Mouse (Mus musculus): ENCODE results near the gene Gm11146. TPM values are rescaled to one million over a fixed set of nuclear protein-coding genes. Genes with fewer than 3 reads are reported as not detected.

Gm11146 gene
- polyA plus RNA-seq, 1 experiment = not detected

DNA sequence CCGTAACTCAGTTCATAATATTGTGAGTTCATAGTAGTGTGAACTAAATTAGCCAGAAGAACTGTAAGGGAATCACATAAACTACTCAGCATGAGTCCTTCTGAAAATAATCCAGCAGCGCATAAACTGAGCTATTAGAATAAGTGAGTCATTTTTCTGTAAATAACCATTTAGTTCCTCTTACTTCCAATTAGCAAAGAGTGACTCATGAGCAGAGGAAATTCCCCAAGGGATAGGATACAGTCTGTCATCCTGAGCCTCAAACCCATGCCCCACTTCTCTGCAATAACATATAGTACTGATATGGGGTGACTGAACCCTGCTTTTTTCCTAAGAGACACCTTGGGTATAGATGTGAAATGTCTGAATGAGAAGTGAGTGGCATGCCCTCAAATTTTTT, 687 bp upstream of the Gm11146 start:
- no peaks in the 10 kb centered on the region for H3K79me3 ChIP-seq (ENCODE audit: low read depth)
- H3K36me3 ChIP-seq (ENCODE audit: control insufficient read depth, insufficient read depth) = peaks cover 3% of the 10 kb centered on the region
- H3K27me3 ChIP-seq (ENCODE audit: control insufficient read depth, insufficient read depth, insufficient read length) = no peaks in the 10 kb centered on the region
- H3K79me2 ChIP-seq (ENCODE audit: control insufficient read depth, insufficient read depth) = peaks cover 13% of the 10 kb centered on the region
- no peak overlapping the region for H3K4me3 ChIP-seq (ENCODE audit: insufficient read depth, poor library complexity, severe bottlenecking)
- TF ChIP-seq USF1 (IDR thresholded peaks at IDR 0.05; ENCODE audit: low read depth) (no peak), MYOD1 (IDR thresholded peaks at IDR 0.05; ENCODE audit: control insufficient read depth, insufficient read length, low read depth) (no peak), FOSL1 (IDR thresholded peaks at IDR 0.05; ENCODE audit: insufficient read depth, low read length, poor library complexity, severe bottlenecking) (peak; percentile 48)
- no peak overlapping the region for H3ac ChIP-seq (ENCODE audit: control insufficient read depth, insufficient read length, low read depth)

DNA sequence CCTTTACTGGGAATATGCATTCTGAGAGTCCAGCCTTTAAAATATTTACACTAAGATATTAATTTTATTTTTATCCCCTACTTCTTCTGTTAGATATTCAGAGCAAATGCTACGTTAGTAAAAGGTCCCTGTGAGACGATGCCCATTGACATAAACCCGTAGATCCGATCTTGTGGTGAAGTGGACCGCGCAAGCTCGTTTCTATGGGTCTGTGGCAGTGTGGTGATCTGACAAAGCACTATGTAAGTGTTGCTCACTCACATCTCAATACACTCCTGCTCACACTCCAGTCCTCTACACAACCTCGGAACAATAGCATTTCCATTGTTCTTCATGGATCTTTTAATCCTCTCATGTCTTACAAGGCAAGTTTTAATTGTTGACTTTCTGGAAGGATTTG, 3.1 kb downstream of the Gm11146 start:
- no peaks in the 10 kb centered on the region for H3K27me3 ChIP-seq (ENCODE audit: control insufficient read depth, insufficient read depth, insufficient read length)
- no peak overlapping the region for H3K4me3 ChIP-seq (ENCODE audit: insufficient read depth, poor library complexity, severe bottlenecking)
- peaks cover 13% of the 10 kb centered on the region for H3K79me2 ChIP-seq (ENCODE audit: control insufficient read depth, insufficient read depth)
- H3K79me3 ChIP-seq (ENCODE audit: low read depth) = peaks cover 5% of the 10 kb centered on the region
- H3K36me3 ChIP-seq (ENCODE audit: control insufficient read depth, insufficient read depth) = peaks cover 3% of the 10 kb centered on the region
- H3ac ChIP-seq (ENCODE audit: control insufficient read depth, insufficient read length, low read depth) = no peak overlapping the region
- TF ChIP-seq MYOD1 (IDR thresholded peaks at IDR 0.05; ENCODE audit: control insufficient read depth, insufficient read length, low read depth) (no peak), USF1 (IDR thresholded peaks at IDR 0.05; ENCODE audit: low read depth) (no peak), CTCF (IDR thresholded peaks at IDR 0.05; ENCODE audit: control insufficient read depth, insufficient read depth, insufficient read length) (no peak), MAX (IDR thresholded peaks at IDR 0.05) (no peak), MYOG (IDR thresholded peaks at IDR 0.05; ENCODE audit: control insufficient read depth, extremely low read depth, insufficient read length) (no peak), FOSL1 (IDR thresholded peaks at IDR 0.05; ENCODE audit: insufficient read depth, low read length, poor library complexity, severe bottlenecking) (no peak), CEBPB (IDR thresholded peaks at IDR 0.05; ENCODE audit: low read depth) (no peak)

DNA sequence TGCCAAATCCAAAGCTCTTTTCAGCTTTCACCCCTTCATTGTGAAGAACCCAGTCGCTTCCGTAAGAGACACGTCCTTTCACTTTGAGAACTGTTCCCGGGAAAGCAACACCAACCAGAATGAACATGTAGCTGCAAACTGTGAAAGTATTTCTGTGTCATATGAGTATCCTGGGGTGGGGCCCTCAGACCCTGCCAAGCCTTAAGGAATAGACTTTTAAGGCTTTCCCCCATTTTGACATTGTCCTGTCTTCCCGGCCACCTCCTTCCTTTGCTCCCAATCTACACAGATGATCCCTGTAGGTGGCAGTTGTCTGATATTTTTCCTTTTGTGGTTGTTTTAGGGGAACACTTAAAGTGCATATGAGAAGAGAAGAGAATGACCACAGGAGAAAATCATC, 5.3 kb downstream of the Gm11146 start:
- no peak for TF ChIP-seq USF1 (IDR thresholded peaks at IDR 0.05; ENCODE audit: low read depth)
- TF ChIP-seq CTCF (IDR thresholded peaks at IDR 0.05; ENCODE audit: control insufficient read depth, insufficient read depth, insufficient read length) = no peak
- TF ChIP-seq MYOG (IDR thresholded peaks at IDR 0.05; ENCODE audit: control insufficient read depth, extremely low read depth, insufficient read length) = no peak
- TF ChIP-seq CEBPB (IDR thresholded peaks at IDR 0.05; ENCODE audit: low read depth) = no peak
- no peak for TF ChIP-seq FOSL1 (IDR thresholded peaks at IDR 0.05; ENCODE audit: insufficient read depth, low read length, poor library complexity, severe bottlenecking)
- TF ChIP-seq MYOD1 (IDR thresholded peaks at IDR 0.05; ENCODE audit: control insufficient read depth, insufficient read length, low read depth) = no peak
- TF ChIP-seq MAX (IDR thresholded peaks at IDR 0.05) = no peak
- no peaks in the 10 kb centered on the region for H3K27me3 ChIP-seq (ENCODE audit: control insufficient read depth, insufficient read depth, insufficient read length)
- peaks cover 3% of the 10 kb centered on the region for H3K36me3 ChIP-seq (ENCODE audit: control insufficient read depth, insufficient read depth)
- H3ac ChIP-seq (ENCODE audit: control insufficient read depth, insufficient read length, low read depth) = no peak overlapping the region
- H3K4me3 ChIP-seq (ENCODE audit: insufficient read depth, poor library complexity, severe bottlenecking) = peak overlapping the region; percentile 31
- H3K79me3 ChIP-seq (ENCODE audit: low read depth) = peaks cover 5% of the 10 kb centered on the region
- peaks cover 13% of the 10 kb centered on the region for H3K79me2 ChIP-seq (ENCODE audit: control insufficient read depth, insufficient read depth)

DNA sequence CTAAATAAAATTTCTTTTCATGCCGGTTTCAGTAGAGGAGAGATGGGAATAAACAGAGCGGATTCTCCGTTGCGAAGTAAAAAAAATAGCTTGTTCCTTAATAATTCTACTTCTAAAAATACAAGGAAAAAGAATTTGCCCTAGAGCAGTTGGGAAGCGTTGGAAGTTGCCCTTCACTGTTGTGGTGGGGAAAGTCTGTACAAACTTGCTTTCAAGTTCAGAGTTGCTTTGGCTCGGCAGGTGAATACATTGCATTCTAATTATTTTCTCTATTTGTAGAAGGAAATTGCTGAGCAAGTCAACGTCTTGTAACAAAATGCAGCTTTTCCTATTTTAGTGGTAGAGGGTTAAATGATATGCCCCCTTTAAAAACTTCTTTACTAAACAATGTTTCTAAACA, 6.2 kb downstream of the Gm11146 start:
- H3ac ChIP-seq (ENCODE audit: control insufficient read depth, insufficient read length, low read depth) = no peak overlapping the region
- H3K36me3 ChIP-seq (ENCODE audit: control insufficient read depth, insufficient read depth) = peaks cover 3% of the 10 kb centered on the region
- H3K79me2 ChIP-seq (ENCODE audit: control insufficient read depth, insufficient read depth) = peaks cover 13% of the 10 kb centered on the region
- H3K4me3 ChIP-seq (ENCODE audit: insufficient read depth, poor library complexity, severe bottlenecking) = peak overlapping the region; percentile 31
- TF ChIP-seq MAX (IDR thresholded peaks at IDR 0.05) (no peak), FOSL1 (IDR thresholded peaks at IDR 0.05; ENCODE audit: insufficient read depth, low read length, poor library complexity, severe bottlenecking) (no peak), CEBPB (IDR thresholded peaks at IDR 0.05; ENCODE audit: low read depth) (no peak), USF1 (IDR thresholded peaks at IDR 0.05; ENCODE audit: low read depth) (no peak), MYOG (IDR thresholded peaks at IDR 0.05; ENCODE audit: control insufficient read depth, extremely low read depth, insufficient read length) (no peak), CTCF (IDR thresholded peaks at IDR 0.05; ENCODE audit: control insufficient read depth, insufficient read depth, insufficient read length) (no peak)
- H3K79me3 ChIP-seq (ENCODE audit: low read depth) = peaks cover 5% of the 10 kb centered on the region
- H3K27me3 ChIP-seq (ENCODE audit: control insufficient read depth, insufficient read depth, insufficient read length) = no peaks in the 10 kb centered on the region

DNA sequence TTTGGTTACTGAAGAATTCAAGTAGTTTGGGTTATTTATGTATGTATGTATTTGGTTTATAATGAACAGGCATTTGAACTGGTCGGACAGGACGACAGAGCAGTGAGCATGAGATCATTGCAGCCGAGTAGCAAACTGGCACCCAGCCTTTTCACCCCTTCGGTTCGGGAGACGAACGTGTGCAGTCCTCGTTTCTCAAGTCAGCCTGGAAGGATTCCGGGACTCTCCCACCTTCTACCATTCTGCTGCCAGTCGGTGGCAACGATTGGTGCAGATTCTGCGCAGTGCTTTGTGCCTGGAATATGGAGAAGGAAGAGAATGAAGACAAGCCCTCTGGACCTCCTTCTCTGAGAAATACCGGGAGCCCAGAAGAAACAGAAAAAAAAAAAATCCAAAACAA, 7.3 kb downstream of the Gm11146 start:
- no peaks in the 10 kb centered on the region for H3K27me3 ChIP-seq (ENCODE audit: control insufficient read depth, insufficient read depth, insufficient read length)
- no peak for TF ChIP-seq CTCF (IDR thresholded peaks at IDR 0.05; ENCODE audit: control insufficient read depth, insufficient read depth, insufficient read length)
- TF ChIP-seq MAX (IDR thresholded peaks at IDR 0.05) = no peak
- no peak for TF ChIP-seq FOSL1 (IDR thresholded peaks at IDR 0.05; ENCODE audit: insufficient read depth, low read length, poor library complexity, severe bottlenecking)
- H3K36me3 ChIP-seq (ENCODE audit: control insufficient read depth, insufficient read depth) = peaks cover 3% of the 10 kb centered on the region
- peaks cover 5% of the 10 kb centered on the region for H3K79me3 ChIP-seq (ENCODE audit: low read depth)
- H3K79me2 ChIP-seq (ENCODE audit: control insufficient read depth, insufficient read depth) = peaks cover 9% of the 10 kb centered on the region
- H3K4me3 ChIP-seq (ENCODE audit: insufficient read depth, poor library complexity, severe bottlenecking) = peak overlapping the region; percentile 31
- peak overlapping the region; percentile 75 for H3ac ChIP-seq (ENCODE audit: control insufficient read depth, insufficient read length, low read depth)

DNA sequence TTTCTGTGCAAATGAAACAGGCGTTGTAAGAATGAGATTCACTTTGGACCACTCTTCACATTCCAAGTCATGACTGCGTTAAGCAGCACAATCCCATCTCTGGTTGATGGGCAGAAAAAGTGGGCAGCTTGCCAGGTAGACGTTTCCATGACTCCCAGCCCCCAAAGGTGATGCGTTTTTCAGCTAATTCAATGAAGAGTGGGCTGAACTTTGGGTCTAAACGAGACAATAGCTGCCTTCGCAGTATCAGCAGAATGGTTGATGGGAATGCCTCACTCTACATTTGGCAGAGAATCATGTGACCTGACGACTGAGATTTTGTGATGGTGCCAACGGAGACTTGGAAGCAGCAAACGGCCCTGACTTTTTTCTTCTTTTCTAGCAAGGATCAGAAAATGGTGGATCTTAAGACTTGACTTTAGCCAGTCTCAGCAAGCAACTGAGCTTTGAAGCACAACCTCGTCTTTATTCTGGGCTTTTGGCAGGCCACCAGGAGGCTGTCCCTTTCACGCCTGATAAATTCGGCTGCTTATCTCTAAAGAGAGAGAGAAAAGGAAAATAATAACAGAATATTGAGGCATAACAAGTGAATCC, 8.0 kb downstream of the Gm11146 start:
- Histone ChIP-seq H3K79me3 (ENCODE audit: low read depth) (peaks cover 5% of the 10 kb centered on the region), H3K27me3 (ENCODE audit: control insufficient read depth, insufficient read depth, insufficient read length) (no peaks in the 10 kb centered on the region), H3ac (ENCODE audit: control insufficient read depth, insufficient read length, low read depth) (peak overlapping the region; percentile 64), H3K79me2 (ENCODE audit: control insufficient read depth, insufficient read depth) (peaks cover 4% of the 10 kb centered on the region), H3K4me3 (ENCODE audit: insufficient read depth, poor library complexity, severe bottlenecking) (no peak overlapping the region), H3K36me3 (ENCODE audit: control insufficient read depth, insufficient read depth) (peaks cover 1% of the 10 kb centered on the region)
- TF ChIP-seq MYOD1 (IDR thresholded peaks at IDR 0.05; ENCODE audit: control insufficient read depth, insufficient read length, low read depth) (no peak), USF1 (IDR thresholded peaks at IDR 0.05; ENCODE audit: low read depth) (peak; percentile 76)
